Mouse (Mus musculus) layer of hippocampus, adult 9-10 months (tissue): ENCODE data around the gene Atp8b3.
A peak's percentile ranks its signal among the peaks of the same experiment; 100 is the strongest.

ENCODE experiments used
- DNase-seq: peaks from one replicate; pipeline ENCODE4 v3.0.0; 2022; ENCODE audit warnings: low spot score

The Atp8b3 gene

GRCm38 (mm10) chr10:80538710-80539394 is at the start of gene Atp8b3:
Atp8b3 (minus strand) TSS chr10:80539124.
- DNase-seq, result no peak

- no peak for DNase-seq
These were observed 48.4 kb upstream of the Atp8b3 start for GRCm38 (mm10) chr10:80587305-80587657.

GRCm38 (mm10) chr10:80586407-80587304 is 47.7 kb upstream of the Atp8b3 start:
- DNase-seq, result no peak

- DNase-seq, result no peak
These were observed 46.7 kb upstream of the Atp8b3 start for GRCm38 (mm10) chr10:80585581-80585980.

- no peak for DNase-seq
These were observed 46.0 kb upstream of the Atp8b3 start for GRCm38 (mm10) chr10:80584642-80585552.

GRCm38 (mm10) chr10:80584045-80584488 is 45.1 kb upstream of the Atp8b3 start:
- no peak for DNase-seq

- DNase-seq, result no peak
These were observed 44.1 kb upstream of the Atp8b3 start for GRCm38 (mm10) chr10:80583047-80583446.

GRCm38 (mm10) chr10:80578911-80579310 is 40.0 kb upstream of the Atp8b3 start:
- DNase-seq, result no peak

GRCm38 (mm10) chr10:80578131-80578750 is 39.3 kb upstream of the Atp8b3 start:
- DNase-seq, result no peak

GRCm38 (mm10) chr10:80577195-80578130 is 38.5 kb upstream of the Atp8b3 start, which contains the start of gene Klf16:
Klf16 (minus strand) TSS chr10:80577321.
- DNase-seq, result peak; percentile 89

- DNase-seq, result no peak
These were observed 37.6 kb upstream of the Atp8b3 start for GRCm38 (mm10) chr10:80576351-80577194.

- DNase-seq, result no peak
These were observed 37.0 kb upstream of the Atp8b3 start for GRCm38 (mm10) chr10:80575925-80576324.

- no peak for DNase-seq
These were observed 36.0 kb upstream of the Atp8b3 start for GRCm38 (mm10) chr10:80574896-80575295.

GRCm38 (mm10) chr10:80573944-80574343 is 35.0 kb upstream of the Atp8b3 start:
- no peak for DNase-seq

GRCm38 (mm10) chr10:80572477-80572876 is 33.6 kb upstream of the Atp8b3 start:
- DNase-seq, result no peak

GRCm38 (mm10) chr10:80570871-80571836 is 32.2 kb upstream of the Atp8b3 start:
- DNase-seq, result no peak

- no peak for DNase-seq
These were observed 31.5 kb upstream of the Atp8b3 start for GRCm38 (mm10) chr10:80570419-80570818.

- no peak for DNase-seq
These were observed 30.7 kb upstream of the Atp8b3 start for GRCm38 (mm10) chr10:80569664-80570066.
